Mouse (Mus musculus): ENCODE results near the gene Rfxap.

Gene Rfxap

DNA sequence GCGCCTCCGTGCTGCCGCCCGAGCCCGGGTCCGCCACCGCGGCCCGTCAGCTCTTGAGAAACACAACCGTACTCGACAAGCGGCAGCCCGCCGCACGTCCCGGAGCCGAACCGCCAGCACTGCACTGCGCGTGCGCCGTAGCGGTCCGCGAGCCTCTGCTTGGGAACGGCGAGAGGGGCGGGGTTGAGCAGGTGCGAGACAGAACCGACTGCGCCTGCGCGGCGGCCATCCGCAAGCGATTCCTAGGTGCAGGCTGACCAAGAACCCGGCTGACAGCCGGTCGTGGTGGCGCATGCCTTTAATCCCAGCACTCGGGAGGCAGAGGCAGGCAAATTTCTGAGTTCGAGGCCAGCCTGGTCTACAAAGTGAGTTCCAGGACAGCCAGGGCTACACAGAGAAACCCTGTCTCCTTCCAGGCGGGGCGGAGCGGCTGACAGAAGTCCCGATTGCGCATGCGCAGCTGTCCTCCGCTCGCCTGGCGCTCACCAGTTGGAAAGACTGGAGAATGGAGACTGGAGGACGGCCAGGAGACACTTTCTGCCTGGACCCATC lies at the start of gene Rfxap:
TSS of gene Rfxap (minus strand) at position 126 of the 552 bp plus-strand sequence.
- peak; percentile 96 for DNase-seq

DNA sequence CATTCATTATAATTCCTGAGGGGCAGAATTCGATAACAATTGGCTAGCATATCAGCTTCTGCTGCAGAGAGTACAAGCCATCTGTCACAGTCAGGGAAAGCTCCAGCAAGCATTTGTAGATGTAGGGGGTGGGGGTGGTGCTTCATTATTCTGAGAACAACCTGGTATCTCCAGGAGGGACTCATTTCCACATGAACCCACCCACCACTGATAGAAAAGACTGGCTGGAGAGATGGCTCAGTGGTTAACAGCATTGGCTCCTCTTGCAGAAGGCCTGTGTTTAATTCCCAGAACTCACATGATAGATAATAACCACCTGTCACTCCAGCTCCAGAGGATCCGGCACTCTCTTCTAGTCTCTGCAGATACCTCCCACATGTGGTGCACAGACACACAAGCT lies 27.8 kb upstream of the Rfxap start:
- no peak for DNase-seq

DNA sequence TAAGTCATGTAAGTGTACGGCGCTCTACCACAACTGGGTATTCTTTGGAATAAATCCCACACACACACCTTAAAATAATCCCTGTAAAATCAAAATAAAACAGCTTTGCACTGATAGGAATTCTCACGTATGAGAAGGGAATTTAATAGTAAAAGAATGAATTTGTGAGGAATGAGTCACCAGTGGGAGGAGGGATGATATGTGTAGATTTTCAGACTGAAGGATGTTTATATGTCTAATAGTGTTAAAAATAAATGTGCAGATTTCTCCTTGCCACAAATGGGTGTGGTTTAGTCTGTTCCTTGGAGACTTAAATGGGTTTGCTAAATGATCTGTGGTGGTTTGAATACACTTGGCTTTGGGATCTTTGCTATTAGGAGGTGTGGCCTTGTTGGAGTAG lies 24.9 kb upstream of the Rfxap start:
- no peak for DNase-seq

DNA sequence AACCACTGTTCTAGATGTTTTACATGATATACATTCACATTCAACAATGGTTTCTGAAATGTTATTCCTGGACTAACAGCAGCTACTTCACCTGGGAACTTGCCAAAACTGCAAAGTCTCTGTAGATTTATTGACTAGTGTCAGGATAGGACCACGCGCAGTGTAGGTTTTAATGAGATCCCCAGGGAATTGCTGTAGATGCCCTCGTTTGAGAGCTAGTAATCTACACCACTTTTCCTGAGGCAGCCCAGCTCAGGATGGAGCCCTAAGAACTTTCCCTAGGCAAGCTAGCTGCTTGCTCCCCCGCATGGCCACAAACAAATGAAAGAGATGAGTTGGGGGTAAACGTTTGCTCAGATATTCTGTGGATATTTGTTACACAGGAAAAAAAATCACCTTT lies 14.9 kb upstream of the Rfxap start:
- DNase-seq = no peak

DNA sequence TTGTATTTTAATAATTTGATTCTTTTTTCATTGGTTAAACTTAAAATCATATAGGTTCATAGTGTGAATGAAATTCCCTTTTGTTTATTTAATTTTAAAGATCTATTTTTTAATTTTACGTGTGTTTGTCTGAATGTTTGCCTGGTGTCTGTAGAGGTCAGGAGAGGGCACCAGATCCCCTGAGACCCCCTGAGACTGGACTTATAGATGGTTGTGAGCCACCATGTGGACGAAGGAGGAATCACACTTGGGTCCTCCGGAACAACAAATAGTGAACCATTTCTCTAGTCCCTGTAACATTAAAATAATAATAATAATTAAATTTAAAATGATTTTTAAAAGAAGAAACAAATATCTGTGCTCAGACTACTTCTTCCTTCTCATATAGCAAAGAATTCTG lies 7.7 kb upstream of the Rfxap start:
- DNase-seq = peak in 1 of 2 experiments; percentile 47

DNA sequence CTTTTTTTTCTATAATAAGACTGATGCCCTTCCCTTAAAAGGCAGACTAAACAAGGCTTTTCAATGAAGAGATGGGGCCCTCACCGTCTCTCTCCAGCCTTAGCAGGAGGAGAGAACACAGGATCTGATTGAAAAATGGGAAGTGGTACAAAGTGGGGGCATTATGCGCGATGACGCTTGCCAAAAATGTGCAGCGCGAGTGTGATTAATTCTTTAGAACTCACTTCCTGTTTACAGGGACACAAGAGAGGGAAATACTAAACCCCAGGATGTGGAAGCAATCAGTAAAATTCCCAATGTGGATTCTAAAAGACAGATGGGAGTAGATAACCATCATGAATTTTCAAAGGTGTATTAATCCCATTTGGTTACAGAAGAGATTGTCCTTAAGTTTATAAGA lies 7.0 kb upstream of the Rfxap start:
- no peak for DNase-seq

DNA sequence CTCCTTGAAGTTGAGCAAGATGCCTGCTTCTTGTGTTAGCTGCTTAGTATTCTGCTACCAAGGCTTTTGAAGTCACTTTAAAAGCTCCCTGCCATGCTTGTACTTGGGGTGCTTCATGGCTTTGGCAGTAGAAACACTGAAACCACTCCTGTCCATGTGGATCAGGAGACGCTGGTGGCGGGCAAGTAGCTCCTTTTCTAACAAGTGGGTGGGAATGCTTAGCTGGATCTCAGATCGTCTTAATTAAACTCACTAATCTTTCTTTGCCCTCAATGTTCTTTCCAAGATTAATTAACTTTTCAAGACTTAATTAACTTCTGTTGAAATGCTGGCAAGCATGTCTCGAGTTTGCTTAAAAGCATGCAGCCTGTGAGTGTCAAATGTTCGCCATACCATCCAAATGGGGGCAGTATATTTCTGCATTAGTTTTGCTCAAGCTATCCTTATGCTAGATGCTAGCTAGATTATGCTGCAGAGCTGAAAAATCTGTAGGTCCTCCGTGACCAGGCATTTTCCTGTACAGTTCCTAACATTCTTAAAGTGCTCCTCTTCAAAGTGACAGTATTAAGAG lies 5.9 kb upstream of the Rfxap start:
- DNase-seq = no peak

DNA sequence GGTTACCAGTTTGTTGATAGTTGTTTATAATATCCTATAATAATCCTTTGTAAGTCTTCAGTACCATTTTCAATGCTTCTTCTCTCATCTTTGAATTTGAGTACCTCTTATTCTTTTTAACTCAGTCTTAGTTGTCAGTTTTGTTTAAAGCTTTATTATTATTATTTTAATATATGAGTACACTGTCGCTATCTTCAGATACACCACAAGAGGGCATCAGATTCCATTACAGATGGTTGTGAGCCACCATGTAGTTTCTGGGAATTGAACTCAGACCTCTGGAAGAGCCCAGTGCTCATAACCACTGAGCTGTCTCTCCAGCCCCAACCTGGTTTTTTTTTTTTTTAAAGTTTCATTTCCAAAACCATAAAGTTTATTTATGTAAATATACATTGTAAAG lies 4.0 kb upstream of the Rfxap start:
- DNase-seq = no peak

DNA sequence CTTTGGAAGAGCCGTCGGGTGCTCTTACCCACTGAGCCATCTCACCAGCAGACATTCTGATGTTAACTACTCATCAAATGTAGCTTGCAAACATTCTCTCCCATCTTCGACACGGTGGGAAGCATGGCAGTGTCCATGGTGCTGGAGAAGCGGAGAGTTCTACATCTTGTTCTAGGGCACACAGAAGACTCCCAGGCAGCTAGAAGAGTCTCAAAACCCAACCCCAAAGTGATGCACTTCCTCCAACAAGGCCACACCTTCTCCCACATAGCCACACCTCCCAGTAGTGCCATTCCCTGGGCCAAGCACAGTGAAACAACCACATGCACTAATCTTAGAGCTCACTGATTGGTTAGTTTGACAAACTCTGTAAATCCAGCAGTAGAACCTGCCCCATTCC lies 1.5 kb upstream of the Rfxap start:
- no peak for DNase-seq

DNA sequence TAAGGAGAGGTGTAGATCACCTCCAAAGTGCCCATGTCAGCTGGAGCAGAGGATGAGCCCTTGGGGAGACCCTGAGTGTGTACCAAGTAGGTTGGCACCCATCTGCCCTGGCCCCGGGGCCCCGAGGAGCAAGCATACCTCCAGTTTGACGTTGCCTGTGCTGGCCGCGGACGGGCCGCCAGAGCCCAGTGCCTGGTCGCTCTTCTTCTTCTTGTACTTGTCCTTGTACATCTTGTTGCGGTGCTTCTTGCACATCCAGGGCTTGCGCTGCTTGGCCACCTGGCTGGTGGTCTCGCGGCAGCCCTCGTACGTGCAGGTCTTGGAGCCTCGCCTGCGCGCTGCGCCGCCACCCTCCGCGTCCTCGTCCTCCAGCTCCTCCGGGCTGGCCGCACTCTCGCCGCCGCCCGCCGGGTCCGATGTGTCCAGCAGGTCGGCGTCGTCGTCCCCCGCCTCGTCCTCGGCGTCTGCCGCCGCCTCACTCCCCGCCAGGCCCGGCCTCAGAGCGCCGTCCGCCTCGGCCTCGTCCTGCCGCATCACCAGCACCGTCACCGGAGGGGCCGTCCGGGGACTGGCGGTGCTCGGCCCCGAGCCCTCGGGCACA lies 430 bp downstream of the Rfxap start:
- DNase-seq = no peak

DNA sequence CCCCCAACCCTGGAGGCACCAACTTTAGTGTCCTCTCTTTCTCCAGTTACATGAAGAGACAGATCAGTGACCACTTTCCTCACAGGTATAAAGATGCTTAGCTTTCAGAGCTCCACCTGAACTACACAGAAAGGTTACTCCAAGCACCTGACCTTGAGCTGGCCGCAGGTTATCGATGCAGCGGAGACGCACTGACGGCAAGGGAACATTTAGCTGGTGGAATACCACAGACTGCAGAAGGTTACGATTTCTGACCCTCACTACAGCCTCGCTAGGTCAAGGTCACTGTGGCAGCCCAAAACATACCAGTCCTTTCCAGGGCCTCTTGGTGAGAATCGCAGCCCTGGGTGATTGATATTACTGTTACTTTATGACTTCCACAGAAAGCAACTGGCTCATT lies 3.9 kb downstream of the Rfxap start:
- no peak for DNase-seq

DNA sequence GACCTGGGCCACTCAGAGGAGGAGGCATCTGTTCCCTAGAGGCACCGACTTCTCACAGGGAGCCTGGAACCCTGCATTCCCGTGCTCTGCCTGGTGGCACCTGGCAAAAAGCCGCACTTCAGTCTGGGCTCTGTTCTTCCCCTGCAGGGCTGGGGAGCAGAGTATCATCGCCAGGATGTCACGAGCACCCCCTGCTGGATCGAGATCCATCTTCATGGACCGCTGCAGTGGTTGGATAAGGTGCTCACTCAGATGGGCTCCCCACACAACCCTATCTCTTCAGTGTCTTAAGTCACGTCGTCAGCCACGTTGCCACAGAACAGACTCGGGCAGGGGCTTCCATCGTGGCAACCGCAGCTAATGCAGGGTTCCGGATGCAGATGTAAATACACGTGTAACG lies 10.4 kb downstream of the Rfxap start:
- peak; percentile 62 to 65 for DNase-seq

DNA sequence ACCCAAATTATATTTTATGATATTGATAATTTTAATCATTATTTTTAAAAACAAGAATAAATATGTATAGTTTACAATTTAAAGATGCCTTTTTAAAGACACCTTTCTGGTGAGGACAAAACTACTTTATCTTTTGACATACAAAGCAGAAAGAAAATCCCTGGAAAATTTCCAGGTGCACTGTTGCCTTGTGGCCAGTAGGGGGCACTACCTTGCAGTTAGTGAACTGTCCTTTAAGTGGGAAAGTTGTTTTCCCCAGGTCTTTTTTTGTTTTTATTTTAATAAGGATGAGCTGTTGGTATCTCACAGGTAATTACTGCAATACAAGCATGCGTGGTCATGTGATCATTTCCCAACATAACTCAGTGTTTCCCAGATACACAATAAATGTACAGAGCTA lies 11.8 kb downstream of the Rfxap start:
- DNase-seq = no peak

DNA sequence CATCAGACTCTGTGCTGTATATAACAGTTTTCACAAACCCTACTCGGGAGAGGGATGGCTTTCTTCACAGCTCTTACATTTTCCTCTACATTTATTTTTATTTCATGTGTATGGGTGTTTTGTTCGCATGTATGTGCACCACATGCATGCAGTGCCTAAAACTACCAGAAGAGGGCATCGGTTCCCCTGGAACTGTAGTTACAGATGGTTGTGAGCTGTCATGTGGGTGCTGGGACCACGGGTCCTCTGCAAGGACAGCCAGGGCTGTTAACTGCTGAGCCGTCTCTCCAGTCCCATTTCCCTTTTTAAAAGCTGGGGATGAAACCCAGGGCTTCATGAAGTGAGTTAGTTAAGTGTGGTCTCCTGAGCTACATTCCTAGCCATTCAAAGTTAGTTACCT lies 12.2 kb downstream of the Rfxap start:
- no peak for DNase-seq

DNA sequence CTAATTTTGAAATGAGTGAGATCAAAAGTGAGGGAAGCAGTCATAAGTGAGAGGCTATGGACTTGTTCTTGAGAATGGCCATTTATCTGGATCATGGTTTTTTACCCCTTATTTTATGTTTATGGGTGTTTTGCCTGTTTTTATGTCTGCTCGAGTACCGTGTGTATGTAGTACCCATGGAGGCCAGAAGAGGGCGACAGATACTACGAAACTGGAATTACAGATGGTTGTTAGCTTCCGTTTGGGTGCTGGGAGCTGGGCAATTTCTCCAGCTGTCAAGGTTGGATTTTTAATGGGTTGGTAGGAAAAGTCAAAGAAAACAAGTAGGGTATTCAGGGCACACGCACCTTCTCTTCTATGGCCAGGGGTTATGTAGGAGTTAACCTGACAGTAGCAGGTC lies 13.8 kb downstream of the Rfxap start:
- no peak for DNase-seq

DNA sequence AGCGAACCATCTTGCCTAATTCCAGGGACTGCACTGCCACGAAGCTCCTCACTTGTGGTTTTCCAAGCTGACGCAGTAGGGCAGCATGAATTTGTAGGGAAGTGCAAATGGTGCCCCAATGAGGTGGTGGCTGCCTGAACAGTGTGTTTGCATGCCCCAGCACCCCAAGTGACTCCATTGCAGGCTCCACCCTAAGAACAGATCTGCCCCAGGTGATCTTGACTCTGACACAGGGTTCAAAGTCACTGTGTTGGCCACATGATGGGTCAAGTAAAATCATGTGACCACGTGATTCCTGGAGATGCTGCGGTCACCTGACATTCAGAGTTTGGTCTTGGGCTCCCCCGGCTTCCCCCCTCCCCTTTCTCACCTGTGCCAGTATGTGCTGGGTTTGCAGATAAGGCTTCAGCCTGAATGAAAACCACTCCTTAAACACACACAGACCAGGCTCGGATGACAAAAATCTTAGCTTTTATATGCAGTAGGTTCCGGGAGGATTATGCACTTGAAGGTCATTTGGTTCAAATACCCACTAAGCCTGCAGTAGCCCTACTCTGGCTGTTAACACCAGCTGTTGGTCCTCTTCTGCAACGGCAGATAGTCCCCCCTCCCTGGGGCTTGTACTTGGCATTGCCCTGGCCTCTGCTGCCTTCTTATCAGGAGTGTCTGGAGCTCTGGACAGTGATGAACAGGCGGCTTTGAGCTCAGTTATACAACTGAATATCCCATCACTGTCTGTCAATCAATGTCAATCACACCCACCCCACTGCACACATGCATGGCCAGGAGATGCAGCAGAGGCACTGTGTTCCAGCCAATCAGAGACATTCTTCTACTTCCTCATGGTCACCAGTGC lies 15.5 kb downstream of the Rfxap start:
- no peak for DNase-seq

DNA sequence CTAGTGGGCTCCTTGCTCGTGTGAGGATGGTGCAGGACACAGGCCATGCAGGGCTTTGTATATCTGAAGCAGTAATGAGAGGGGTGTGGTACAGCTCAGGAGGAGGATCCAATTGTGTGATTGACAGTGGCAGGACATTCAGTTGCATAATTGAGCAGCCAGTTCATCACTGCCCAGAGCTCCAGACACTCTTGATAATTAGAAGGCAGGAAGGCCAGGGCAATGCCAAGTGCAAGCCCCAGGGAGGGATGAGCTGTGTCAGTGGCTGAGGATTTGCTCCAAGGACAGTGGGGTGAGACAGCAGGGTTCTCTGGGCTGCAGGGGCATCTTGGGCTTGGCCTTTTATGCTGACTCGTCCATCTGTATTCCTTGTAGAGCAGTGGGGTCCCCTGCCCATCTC lies 17.0 kb downstream of the Rfxap start:
- no peak for DNase-seq

DNA sequence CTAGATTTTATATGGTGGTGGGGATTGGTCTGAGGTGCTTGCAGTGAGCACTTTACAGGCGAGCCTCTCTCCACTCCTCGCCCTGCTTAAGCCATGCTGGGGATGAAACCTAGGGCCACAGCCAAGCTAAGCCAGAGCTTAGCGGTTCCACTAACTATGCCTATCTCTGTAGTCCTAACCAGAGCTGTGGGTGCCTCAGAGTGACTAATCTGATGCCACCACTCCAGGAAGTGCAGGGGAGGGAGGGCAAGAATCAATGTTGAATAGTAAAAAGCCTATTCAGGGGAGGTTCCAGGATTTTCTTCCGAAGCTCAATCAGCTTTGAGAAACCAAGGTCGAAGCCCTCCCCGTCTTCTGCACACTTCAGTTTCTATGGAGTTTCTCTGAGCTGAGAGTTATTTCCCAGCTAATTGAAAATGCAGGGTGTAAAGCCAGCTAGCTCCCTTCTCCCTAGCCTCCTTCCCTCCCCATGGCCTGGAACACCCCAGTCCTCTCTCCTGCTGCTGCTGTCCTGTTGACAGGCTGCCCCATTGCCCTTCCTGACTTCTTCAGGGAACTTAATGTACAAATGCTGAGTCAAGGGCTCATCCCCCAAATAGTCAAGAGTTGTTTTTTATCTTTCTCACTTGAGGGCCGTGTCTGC lies 31.5 kb downstream of the Rfxap start:
- no peak for DNase-seq

DNA sequence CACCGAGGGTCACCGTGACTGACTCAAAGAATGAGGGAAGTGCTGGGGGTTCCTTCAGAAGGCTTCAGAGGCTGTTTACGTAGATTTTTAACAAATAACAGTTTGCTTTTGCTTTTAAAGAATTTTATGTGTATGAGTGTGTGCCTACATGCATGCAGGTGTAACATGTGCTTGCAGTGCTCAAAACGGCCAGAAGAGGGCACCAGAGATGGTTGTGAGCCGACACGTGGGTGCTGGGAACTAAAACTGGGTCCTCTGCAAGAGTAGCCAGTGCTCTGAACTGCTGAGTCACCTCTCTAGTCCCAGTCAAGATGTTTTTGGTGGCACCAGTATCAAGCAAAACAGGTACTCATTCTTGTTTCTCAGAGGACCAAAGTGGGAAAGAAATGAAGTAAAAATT lies 34.0 kb downstream of the Rfxap start:
- no peak for DNase-seq

DNA sequence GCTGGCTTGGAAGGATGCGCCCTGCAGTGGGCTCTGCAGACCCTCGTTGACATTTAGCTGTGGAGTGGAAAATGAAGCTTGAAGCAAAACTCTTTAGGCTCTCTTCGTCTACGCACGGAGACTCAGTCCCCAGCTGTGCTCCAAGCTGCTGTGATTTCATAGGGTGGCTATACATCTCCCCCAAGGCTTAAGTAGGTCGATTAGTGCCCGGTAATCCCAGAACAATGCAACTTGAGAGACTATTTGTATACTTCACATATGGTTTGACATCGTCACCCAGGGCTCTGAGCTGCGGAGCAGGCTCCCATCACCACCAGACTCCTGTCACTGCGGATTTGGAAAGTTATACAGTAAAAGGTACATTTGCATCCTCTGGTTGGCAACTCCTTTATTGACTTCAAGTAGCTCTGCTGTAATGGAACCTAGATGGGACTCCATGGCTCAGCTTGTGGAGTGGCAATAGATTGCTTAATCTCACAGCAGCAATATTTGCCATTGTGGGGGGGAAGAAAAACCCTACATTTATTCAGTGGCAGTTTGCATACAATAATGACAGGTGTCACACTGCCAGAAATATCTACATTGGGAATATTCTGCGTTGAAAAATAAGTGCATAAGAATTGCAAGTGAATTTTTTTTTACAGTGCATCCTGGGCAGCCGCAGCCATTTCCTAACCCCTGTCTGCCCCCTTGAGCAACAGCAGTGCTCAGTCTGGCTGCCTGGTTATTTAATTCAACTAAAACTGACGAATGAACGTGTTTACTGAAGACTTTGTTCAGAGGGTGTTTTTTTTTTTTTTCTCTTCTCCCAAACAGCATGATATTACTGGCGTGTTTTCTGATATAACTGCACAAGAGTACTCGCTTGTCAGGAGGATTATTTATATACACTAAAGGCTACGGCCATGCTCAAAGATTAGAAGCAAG lies 38.0 kb downstream of the Rfxap start:
- DNase-seq = no peak

DNA sequence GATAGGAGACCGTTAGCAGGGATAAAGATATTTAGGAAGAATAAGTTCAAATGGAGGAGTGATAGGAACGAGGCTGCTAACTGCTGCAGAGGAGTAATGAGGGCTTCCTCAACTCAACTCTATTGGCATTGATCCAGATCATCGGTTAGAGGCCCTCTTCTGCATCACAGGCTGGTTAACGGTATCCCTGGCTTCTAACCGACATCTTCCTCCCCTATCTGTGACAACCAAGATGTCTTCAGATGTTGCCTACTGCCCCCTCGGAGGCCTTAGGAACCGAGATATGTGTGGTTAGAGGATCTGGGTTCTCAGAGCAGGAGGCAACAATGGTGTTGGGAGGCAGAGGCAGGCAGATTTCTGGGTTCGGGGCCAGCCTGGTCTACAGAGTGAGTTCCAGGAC lies 39.0 kb downstream of the Rfxap start:
- DNase-seq = no peak

DNA sequence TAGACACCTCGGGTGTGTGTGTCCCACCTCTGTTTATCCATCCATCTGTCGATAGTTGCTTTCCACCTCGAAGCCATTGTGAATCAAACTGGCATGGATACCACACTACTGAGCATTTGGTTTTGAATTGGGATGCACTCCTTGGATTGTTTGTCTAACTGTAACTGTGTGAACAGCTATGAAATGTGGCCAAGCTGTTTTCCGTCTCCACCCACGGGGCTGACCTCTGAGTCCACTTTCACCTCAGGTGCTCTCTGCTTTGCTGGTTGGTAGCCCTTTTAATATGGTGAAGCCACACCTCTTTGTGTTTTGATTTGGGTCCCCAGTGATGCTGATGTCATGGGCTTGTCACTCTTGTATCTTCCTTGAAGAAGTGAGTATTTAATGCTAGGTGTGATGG lies 40.8 kb downstream of the Rfxap start:
- DNase-seq = no peak

Data from lung, postnatal 4 days (tissue).